Mouse (Mus musculus): Measurements from ENCODE around the gene Osgep.
"Not testable (repeated sequence)": the region's sequence is repeated elsewhere in the genome, so short reads cannot be mapped to it uniquely, and the experiment has no call there.

The Osgep gene

DNA sequence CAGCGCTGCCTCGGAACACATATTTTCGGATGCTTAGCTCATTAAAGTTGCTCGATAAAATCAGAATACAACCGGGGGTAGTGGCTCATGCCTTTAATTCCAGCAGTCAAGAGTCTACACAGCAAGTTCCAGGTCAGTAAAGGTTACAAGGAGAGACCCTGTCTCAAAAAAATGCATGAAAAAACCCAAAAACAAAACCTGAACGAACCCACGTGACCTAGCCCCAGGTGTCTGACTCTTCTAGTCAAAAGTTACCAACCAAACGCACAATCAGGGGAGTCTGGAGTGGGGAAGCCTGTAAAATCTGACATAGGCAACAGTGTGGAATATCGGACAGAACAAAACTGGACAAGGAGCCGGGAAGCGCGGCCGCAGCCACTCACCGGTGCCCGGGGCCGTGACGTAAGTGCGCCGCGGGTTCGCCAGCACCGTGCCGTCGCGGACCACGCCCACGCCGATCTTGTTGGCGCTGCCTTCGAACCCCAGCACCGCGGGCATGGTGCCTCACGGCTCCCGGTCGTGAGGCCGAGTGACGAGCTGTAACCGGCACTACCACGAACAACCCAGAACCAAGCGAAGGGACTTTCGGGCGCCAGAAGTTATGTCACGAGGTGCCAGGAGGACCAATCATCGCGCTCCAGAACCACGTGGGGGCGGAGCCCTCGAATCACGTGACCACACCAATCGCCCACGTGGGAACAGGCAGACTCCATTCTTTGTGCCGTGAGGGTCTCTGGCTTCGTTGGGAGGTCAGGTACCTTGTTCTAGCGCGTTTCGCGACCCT is at the start of gene Osgep, which contains the start of gene Apex1:
Gene Osgep, minus strand, starts transcription at position 613 of the 784 bp plus-strand sequence.
Gene Apex1, plus strand, starts transcription at position 688 of the 784 bp plus-strand sequence.
- DNase-seq: peak; percentile 97

DNA sequence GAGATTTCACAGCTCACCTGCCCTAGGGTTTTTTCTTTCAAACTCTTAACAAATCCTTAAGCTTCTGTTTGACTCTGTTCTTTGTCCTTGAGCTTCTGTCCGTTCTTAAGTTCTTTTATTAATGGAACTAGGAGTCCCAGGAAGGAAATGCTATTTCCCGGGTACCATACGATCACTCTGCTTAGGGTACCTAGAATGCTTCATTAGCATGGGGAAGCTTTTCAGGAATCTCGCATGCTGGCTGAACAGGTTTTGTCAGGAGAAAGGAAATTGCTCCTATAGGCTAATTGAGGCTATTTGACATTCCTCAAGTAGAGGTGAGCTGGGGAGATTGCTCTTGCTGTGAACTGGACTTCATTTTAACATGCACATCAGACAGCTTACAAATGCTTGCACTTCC is 49.0 kb upstream of the Osgep start:
- no peak for DNase-seq

DNA sequence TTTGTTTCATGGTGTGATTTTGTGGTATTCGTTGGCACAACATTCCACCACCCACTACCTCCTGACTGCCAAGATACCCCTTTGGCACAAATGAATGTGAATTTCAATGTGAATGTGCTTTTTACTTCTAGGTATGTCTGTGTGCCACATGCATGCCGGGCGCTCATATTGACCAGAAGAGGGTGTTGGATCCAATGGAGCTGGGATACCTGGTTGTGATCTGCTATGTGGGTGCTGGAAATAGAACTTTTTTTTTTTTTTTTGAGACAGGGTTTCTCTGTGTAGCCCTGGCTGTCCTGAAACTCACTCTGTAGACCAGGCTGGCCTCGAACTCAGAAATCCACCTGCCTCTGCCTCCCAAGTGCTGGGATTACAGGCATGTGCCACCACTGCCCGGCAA is 48.4 kb upstream of the Osgep start:
- not testable (repeated sequence) for DNase-seq

DNA sequence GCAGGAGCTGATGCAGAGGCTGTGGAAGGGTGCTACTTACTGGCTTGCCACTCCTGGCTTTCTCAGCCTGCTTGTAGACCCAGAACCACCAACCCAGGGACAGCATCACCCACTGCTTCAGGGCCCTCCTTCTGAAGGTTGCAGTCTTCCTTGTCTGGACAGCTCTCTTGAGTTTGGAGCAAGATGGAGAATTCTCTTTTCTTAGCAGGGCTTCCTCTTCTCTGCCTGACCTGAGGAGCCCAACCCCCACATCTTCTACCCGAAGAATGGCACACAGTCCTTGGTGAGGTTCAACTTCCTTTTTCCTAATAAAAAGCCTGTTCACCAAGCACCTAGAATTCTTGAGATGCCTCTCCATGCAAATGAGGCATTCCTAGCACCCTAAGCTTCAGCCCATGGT is 46.1 kb upstream of the Osgep start:
- no peak for DNase-seq

DNA sequence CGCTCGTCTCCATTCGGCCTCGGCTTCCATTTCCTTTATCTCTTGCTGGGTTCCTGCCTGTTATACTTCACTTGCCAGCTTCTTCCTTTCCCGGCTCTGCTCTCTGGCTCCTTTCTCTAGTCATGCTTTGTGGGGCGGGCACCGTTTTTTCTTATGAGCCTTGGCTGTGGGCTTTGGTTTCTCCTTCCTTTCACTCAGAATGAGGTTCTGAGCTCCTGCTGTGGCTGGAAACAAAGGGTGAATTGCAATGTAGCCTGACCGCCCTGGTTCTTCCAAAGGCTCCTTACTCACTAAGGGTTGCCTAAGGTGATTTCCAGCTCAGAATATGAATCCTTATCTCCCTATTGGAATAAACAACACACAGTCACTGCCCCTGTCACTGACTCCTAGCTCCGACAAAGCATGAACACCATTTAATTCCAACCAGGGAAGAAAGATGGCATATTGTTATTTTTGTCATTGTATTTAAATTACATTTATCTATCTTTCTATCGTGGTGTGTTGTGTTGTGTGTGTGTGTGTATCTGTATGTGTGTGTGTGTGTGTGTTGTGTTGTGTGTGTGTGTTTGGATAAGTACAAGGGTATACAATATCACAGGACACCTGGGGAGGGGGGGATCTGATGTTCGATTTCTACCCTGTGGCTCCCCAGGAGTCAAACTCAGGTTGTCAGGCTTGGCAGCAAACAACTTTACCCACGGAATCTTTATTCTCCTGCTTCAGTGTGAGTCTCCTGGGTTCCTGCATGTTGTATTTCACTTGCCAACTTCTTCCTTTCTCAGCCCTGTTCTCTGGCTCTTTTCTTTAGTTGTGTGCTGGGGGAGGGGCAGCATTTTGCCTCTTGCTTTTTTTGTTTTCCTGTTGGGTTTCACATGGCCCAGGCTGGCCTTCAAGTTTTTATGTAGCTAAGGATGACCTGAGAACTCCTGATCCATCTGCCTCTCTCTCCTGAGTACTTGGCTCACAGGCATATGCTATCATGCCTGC is 45.2 kb upstream of the Osgep start:
- peak; percentile 43 for DNase-seq

DNA sequence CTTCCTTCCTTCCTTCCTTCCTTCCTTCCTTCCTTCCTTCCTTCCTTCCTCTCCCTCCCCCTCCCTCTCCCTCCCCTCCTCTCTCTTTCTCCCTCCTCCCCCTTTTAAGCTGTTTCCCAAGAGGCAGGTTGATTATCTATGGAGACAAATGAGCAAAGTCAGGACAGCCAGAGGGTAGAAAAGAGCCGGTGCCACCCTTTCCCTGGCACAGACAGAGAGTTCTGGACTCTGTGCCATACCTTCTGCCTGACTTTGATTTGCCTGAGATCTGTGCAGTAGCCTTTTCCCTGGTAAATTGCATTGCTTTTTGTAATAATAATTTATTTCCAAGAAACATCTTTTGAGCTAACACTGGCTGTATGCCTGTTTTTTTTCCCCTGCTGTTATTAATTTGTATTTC is 44.3 kb upstream of the Osgep start:
- DNase-seq: no peak

DNA sequence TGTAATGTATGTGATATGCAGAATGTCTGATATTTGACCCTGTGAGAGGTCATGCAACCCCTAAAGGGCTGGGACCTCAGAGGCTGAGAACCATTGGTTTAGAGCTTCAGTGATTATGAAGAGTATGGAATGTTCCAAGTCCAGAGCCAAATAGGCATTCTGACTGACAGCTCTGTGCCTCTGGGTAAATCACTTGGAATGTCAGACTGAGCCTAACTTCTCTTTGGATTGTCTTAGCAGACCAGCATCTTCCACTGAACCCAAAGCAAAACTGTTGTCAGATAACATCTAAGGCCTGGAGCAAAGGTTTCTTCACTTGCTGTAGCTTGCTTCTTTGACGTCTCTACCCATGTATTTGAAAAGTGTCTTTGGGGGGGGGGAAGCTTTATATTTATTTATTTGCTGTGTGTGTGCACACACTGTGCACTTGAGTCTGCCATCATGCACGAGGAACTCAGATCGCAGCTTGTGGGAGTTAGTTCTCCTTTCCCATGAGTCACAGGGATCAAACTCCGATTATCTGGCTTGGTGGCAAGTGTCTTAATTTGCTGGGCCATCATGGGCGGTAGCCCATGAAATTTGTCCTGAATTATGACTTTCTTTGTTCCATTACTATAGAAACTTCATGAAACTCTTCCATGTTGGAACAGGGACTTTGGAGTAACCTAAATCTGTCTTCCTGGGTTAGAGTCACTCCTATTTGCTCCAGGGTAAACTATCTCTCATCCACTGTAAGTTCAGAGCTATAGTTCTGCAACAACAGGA is 43.7 kb upstream of the Osgep start:
- DNase-seq: no peak

DNA sequence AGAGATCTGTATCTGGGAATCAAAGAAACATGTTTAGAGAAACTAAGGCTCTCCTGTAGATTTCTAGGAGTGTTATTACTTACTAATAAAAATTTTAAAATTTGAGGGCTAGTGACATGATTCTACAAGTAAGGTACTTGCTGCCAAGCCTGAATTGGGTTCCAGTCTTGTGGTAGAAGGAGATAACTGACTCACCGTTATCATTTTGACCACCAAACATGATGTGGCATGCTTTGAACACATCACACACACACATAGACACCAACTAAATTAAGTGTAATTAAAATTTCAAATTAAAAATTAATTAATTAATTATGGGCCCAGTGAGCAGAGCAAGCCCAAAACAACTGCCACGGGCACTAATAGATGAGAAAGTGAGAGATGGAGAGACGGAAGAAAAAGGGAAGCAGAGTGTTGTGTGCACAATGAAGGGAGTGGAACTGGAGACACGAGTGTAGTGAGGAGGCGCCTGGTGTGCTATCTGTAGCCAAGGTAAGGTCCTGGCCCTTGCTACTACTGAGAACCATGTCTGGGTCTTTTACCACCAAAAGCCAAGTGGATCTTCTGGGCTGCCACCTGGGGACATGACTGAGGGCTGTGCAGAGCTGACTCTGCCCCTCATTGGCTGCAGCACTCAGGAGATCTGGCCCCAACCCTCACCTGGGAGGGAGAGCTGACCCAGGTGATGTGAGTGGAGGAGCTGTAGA is 33.7 kb upstream of the Osgep start:
- DNase-seq: not testable (repeated sequence)

- DNase-seq: not testable (repeated sequence)
Observed at GRCm38 (mm10) chr14:50957146-50957545, 32.5 kb upstream of the Osgep start.

- not testable (repeated sequence) for DNase-seq
Observed at GRCm38 (mm10) chr14:50956724-50957123, 32.0 kb upstream of the Osgep start.

- DNase-seq: peak; percentile 71
Observed at GRCm38 (mm10) chr14:50955942-50956508, 31.3 kb upstream of the Osgep start, which contains the start of gene Pnp2. Gene Pnp2 (plus strand): TSS chr14:50955992.

DNA sequence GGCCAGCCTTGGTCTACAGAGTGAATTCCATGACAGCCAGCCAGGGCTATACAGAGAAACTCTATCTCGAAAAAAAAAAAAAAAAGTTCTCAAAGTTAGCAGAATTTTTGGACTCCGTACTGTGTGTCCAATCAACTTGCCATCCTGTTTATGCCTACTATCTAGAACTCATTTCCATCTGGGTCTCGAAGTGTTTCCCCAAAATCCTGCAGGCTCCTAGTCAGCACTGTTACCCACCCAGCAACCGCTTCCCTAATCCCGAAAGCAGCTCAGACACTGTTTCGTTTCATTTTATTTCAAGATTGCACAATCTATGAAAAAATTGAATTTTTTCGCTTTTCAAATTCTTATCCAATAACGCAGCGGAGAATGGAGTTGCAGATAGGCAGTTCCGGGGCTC is 30.8 kb upstream of the Osgep start:
- no peak for DNase-seq

DNA sequence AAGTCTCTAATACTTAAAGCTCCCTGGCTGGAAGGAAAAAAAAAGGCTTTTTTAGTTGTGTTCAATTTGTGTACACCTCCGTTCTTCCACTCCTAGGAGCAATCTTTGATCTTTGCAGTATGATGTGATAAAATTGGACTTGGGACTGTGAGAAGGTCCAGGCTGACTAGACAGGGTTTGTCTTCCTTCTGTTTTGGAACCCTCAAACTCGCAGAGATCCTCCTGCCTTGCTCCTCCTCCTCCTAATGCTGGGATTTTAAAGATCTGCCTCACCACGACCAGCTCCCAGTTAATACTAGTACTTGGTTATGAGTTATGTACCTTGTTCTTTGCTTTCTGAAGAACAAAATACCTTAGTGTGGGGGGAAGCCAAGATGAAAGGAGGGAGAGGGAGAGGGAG is 20.8 kb upstream of the Osgep start:
- not testable (repeated sequence) for DNase-seq

DNA sequence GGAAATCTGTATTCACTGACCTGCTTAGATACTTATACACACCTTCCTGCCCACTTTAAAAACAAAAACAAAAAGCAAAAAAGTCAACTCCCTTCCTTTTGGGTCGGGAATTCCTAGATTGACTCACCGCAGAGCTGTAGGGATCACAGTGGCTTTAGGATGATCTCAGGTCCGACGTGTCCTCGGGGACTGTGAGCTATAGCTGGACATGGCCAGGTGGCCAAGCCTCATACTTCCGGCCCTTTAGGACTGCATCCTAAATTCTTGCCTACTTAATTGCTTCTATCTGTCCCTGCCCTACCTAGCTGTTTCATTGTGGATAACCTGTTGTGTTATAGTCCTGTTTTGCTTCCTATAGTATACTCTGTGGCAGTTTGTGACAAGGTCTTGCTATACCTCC is 20.4 kb upstream of the Osgep start:
- not testable (repeated sequence) for DNase-seq

DNA sequence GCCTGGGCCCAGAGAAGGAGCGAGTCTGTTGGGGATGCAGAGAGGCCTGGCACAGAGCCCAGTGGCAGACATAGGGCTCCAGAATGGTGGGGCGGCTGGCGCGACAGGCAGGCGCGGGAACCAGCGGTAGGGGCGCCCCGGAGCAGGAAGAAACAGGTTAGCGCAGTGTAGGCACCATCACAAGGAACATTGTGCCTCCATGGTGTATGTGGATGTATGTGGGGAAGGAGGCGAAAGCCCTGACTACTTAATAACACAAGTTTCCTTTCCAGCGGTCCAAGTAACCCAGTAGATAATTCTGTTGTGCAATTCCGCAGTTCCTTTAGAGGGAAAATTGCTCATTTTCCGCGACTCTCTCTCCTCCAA is 20.0 kb upstream of the Osgep start:
- not testable (repeated sequence) for DNase-seq

DNA sequence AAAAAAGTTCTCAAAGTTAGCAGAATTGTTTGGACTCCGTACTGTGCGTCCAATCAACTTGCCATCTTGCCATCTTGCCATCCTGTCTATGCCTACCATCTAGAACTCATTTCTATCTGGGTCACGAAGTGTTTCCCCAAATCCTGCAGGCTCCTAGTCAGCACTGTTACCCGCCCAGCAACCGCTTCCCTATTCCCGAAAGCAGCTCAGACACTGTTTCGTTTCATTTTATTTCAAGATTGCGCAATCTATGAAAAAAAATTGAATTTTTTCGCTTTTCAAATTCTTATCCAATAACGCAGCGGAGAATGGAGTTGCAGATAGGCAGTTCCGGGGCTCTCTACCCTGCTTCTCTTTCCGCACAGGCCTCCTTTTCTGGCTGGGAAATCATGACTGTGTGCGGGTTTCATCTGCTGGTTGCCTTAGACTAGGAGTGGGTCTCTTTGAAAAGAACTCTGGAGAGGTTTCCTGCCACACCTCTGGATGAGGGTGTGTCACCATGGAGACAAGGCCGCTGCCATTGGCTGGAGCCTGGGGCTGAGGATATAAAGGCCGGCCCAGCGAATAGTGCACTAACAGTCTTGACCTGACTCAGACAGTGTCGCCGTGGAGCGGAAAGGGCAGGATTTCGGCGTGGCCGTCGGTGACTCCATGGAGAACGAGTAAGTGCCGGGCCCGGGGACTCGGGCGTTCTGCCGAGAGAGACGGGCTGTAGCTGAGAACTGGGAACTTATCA is 19.4 kb upstream of the Osgep start, which contains the start of gene Gm49342:
Gene Gm49342, plus strand, starts transcription at position 586 of the 736 bp plus-strand sequence.
- DNase-seq: peak; percentile 91

DNA sequence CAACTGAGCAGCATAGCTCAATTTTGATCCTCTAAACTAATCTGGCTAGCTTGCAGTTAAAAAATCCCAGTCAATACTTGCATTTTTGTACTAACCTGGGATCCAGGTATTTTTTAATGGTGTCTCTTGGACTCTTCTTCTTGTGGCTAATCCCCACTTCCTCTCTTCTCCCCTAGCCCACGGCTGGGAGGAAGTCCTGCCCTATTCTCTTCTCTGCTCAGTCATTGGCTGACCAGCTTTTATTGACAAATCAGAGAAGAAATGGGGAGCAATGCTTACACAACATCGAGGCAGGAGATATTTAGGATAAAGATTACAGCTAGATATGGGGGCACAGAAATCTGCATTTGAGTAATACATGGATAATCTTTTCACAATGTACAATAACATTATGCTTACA is 14.2 kb upstream of the Osgep start:
- DNase-seq: no peak

DNA sequence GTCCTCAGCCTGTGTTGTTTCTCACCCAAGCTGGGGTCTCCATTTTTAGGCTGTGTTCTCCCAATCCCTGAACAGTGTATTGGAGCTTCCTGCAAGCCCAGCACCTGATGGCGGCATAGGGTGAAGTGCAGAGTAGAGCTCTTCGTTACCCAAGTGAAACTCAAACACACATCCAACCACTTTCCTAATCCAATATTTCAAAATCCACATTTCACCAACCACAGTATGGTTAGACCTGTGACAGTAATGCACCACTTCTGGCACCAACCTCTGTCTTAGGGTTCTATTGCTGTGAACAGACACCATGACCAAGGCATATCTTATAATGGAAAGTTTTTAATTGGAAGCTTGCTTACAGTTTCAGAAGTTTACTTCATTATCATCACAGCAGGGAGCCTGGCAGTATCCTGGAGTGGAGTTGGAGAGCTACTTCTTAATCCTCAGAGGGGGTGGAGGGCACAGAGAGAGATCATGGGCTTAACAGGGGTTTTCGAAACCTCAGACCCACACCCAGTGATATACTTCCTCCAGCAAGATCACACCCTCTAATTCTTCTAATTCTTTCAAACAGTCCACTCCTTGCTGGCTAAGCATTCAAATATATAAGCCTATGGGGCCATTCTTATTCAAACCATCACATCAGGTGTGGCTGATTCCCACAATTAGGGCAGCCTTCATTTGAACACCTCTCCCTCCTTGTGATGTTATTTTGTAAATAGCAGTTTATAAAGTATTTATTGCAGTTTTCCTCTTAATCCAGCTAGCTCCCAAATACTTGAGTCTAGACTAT is 13.6 kb upstream of the Osgep start:
- DNase-seq: no peak

DNA sequence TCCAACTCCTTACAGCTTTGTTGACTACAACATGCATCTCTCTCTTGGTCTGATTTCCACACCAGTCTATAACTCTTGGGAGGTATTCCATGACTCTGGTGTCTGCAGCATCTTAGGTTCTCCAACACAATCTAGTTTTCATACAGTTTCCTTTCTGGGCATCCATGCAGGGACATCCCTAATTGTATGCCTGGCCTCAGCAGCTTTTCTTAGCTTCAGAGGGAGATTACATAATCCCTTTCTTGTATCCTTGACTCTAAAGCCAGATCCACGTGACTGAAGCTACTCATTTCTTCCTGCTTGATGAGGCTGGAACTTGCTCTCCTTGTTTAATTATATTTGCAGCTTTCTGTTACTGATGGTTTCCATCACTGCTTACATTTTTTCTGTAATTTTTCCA is 12.0 kb upstream of the Osgep start:
- DNase-seq: no peak

DNA sequence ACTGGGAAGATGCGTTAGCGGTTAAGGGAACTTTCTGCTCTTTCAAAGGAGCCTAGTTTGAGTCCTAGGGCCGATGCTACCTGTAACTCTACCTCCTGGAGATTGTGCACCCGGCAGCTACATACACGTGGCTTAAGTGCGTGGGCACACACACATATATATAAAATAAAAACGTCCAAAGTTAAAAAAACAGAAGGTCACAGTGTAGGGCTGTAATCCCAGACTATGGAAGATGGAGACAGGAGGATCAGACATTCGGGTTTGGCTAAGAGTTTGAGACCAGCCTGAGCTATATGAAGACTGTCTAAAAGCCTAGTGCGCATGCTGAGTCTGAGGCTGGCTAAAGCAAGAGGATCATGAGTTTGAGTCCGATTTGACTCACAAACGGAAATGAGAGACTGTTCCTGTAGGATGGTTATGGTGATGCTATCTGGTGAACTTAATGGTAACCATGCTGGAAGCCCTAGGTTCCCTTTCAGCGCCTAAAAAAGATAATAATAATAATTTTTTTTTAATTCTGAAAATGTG is 6.9 kb upstream of the Osgep start:
- no peak for DNase-seq

All from cerebellum, adult 11-12 months (tissue).